Mouse (Mus musculus) heart, adult 9 months (tissue): ENCODE data around the gene Gm17728.
"Not testable (repeated sequence)": the region's sequence is repeated elsewhere in the genome, so short reads cannot be mapped to it uniquely, and the experiment has no call there.

Source experiments
- DNase-seq, 2 experiments: peaks; one replicate each; pipeline ENCODE4 v3.0.0; 2022; ENCODE audit warnings: low spot score in 2 of 2

The Gm17728 gene

DNA sequence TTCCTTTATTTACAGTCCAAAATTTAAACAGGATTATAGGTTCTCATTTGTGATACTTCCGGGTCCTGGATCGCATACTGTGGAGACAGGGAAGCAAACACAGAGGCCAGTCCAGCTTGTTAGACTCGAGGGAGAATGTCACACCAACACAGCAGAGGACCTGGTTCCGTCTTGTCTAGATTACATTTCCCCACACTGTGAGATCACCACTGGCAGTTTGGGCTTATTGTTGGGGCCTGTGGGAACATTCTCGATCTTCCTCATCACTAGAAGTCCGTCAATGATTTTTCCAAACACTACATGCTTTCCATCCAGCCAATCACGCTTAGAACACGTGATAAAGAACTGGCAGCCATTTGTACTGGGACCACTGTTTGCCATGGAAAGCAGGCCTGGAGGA is at the start of gene Gm17728:
Gm17728 (plus strand) TSS at position 301 of the 400 bp plus-strand sequence.
- DNase-seq = not testable (repeated sequence)

DNA sequence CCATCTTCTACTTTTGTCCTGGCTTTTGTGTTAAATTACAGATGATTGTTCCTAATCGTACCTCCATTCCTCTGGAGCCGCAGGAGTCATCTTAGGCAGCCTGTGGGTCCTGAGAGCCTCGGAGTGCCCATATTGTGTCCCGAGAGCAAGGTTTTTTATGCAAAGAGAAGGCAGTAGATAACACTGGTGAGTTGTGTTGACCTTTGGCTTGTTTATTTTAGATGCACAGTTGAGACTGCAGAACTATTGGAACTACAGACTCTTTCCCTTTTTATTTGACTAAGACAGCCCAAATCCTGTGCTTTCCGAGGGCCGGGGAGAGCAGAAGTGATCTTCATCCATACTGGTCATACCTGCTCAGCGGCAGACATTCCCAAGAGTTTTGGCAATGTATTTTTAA is 24.4 kb upstream of the Gm17728 start:
- no peak for DNase-seq

DNA sequence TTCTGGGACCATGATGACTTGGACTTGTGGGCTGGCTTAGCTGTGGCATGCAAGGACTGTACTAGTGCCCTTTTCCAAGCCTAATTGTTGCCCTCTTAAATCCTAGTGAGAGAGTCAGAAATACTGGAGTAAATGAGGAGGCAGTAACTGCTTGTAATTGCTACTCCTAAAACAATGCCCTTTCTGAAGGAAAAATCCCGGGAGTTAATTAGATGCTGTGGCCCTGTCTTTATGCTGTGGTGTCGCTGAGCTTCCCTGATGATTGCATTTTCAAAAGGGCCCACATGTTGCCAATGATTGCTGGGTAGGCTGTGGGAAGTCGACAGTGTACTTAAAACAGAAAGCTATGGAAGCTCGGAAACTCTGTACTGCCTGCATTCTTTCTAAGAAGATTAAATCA is 23.3 kb upstream of the Gm17728 start:
- no peak for DNase-seq

DNA sequence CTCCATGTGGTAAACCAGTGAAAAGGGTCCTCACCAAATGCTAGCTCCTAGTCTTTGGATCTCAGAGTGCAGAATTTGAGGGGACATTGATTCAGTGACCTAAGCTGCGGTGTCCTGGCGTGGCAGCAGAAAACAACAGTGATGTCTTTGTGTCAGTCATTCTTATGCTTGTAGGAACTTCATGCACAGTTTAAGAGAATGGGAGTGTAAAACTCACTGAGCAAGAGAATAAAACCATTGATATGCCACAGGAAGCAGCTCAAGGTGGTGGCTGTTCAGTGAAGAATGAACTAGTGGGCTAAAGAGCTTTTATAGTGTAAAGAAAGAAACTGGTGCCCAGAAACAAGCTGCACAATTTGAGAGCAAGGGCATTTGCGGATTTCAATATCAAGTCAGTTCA is 17.9 kb upstream of the Gm17728 start:
- no peak for DNase-seq

DNA sequence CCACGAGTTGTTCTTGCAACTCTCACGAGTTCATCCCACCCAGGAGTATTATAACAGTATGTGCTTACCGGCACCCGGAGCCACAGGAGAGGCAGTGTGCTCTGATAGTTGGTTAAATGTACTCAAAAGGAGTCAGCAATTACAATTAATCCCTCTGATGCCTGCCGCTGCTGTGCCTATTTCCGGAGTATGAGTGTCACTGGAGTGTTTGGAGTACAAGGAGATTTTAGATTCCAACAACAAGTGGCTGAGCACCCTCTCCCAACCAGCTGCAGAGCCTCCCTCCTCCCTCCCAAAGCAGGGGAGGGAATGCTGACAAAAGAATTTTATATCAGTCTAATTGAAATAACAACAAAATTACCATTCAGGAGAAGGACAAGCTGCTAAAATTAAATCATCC is 14.2 kb upstream of the Gm17728 start:
- DNase-seq = no peak

DNA sequence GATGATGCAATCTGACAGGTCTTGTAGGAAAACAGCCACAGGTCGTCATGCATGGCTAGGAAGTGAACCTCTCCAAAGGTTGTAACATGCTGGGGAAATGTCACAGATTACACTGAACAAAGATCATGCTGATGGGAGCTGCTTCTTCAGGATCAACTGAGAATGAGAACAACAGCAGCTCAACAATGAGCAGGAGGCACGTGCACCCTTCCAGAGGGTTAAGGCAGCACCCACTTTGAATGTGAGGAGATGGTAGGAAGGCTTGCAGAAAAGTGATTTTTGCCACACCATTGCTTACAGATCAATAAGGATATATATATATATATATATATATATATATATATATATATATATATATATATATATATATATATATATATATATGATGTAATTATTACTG is 2.8 kb upstream of the Gm17728 start:
- no peak for DNase-seq

DNA sequence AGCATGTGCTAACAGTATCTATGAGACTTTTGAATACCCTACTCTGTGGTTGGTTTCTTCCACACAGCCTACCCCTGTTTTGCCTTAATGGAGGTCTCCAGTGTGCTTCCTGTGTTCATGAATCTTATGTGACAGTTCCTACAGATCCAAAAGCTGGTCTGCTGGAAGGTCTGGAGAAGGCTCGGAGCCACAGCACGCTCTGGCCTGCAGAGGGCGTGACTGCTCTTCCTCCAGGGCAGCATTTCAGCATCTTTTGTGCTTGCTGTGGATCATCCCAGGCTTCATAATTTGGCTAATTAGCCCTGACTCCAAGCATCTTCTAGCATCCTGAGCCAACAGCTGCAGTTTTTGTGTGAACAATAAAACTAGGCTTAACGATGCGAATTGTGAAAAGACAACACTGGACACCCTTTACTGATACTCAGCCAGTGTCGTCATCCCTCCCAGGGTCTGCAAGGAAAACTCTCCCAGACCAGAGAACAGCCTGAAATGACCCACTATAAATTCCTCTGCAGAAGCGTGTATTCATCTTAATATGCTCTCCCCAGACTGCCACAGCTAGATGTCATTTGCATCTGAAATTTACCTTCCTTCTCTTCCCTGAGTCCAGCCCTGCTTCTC is 6.6 kb downstream of the Gm17728 start:
- DNase-seq = no peak

DNA sequence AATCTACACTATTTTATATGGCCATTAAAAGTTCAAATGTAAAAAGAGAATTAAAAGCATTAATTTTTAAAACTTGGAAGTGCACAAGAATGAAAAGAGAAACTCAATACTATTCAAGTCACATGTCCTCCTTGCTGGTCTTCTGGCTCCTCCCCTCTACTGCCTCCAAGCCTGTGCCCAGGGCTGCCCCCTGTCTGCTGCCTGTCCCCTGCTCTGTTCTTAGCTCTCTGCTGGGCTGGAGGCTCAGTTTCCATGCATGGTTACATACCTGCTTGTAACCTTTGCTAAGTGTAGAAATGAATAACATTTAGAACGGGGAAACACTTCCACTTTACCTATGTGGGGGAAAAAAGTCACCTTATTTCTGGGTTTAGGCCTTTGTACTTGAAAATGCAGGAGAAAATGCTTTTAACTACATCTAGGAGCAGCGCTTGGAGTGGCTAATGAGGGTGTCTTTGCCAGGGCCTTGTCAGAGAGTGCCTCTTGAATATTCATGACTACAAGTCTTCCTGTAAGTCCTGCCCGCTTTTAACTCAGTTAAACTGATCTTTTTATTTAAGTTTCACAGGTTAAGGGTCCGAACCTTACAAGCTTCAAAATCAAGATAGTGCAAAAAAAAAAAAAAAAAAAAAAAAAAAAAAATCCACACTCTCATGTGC is 18.3 kb downstream of the Gm17728 start:
- DNase-seq = no peak

- DNase-seq = no peak
Measured at GRCm38 (mm10) chr17:9456406-9456805, 34.5 kb downstream of the Gm17728 start.

GRCm38 (mm10) chr17:9460904-9461303 is 39.0 kb downstream of the Gm17728 start:
- DNase-seq = no peak
